Mouse (Mus musculus) stomach, postnatal 0 days (tissue): ENCODE results near the gene Gm9040.
"Not testable (repeated sequence)": the region's sequence is repeated elsewhere in the genome, so short reads cannot be mapped to it uniquely, and the experiment has no call there.

Experiments
- CTCF ChIP-seq: IDR thresholded peaks from 2 replicates; pipeline ENCODE4 v1.5.1; 2016; ENCODE audit warnings: antibody characterized with exemption, low read depth, mild to moderate bottlenecking, moderate library complexity
- EP300 ChIP-seq: optimal IDR thresholded peaks from 2 replicates; pipeline ENCODE3; 2016; ENCODE audit warnings: antibody characterized with exemption

GRCm38 (mm10) chr10:118283016-118283415 is 43.8 kb downstream of the Gm9040 start:
- TF ChIP-seq CTCF, EP300: not testable (repeated sequence)
